Mouse (Mus musculus): Measurements from ENCODE around the gene Med14.

Med14 gene

GRCm38 (mm10) chrX:12761626-12762333 lies at the start of gene Med14:
TSS of gene Med14 (minus strand) at chrX:12762073.
- peak; percentile 87 to 91 for DNase-seq (ENCODE audit: low spot score in 2 of 2)

- no peak for DNase-seq (ENCODE audit: low spot score in 2 of 2)
These were observed 38.7 kb upstream of the Med14 start for GRCm38 (mm10) chrX:12800559-12800958.

GRCm38 (mm10) chrX:12794842-12795241 lies 33.0 kb upstream of the Med14 start:
- DNase-seq (ENCODE audit: low spot score in 2 of 2): peak in 1 of 2 experiments; percentile 36

GRCm38 (mm10) chrX:12791674-12792340 lies 29.9 kb upstream of the Med14 start:
- DNase-seq (ENCODE audit: low spot score in 2 of 2): no peak

- DNase-seq (ENCODE audit: low spot score in 2 of 2): no peak
These were observed 11.4 kb upstream of the Med14 start for GRCm38 (mm10) chrX:12773236-12773635.

GRCm38 (mm10) chrX:12771561-12771960 lies 9.7 kb upstream of the Med14 start:
- no peak for DNase-seq (ENCODE audit: low spot score in 2 of 2)

GRCm38 (mm10) chrX:12768571-12768970 lies 6.7 kb upstream of the Med14 start:
- DNase-seq (ENCODE audit: low spot score in 2 of 2): no peak

GRCm38 (mm10) chrX:12766846-12767564 lies 5.1 kb upstream of the Med14 start:
- no peak for DNase-seq (ENCODE audit: low spot score in 2 of 2)

GRCm38 (mm10) chrX:12763127-12763834 lies 1.4 kb upstream of the Med14 start:
- DNase-seq (ENCODE audit: low spot score in 2 of 2): no peak

GRCm38 (mm10) chrX:12762334-12763126 lies 657 bp upstream of the Med14 start:
- DNase-seq (ENCODE audit: low spot score in 2 of 2): no peak

GRCm38 (mm10) chrX:12761259-12761625 lies 631 bp downstream of the Med14 start:
- no peak for DNase-seq (ENCODE audit: low spot score in 2 of 2)

GRCm38 (mm10) chrX:12760501-12760900 lies 1.4 kb downstream of the Med14 start:
- DNase-seq (ENCODE audit: low spot score in 2 of 2): no peak

- DNase-seq (ENCODE audit: low spot score in 2 of 2): no peak
These were observed 2.2 kb downstream of the Med14 start for GRCm38 (mm10) chrX:12759625-12760024.

GRCm38 (mm10) chrX:12747886-12748285 lies 14.0 kb downstream of the Med14 start:
- DNase-seq (ENCODE audit: low spot score in 2 of 2): no peak

GRCm38 (mm10) chrX:12746729-12747128 lies 15.1 kb downstream of the Med14 start:
- no peak for DNase-seq (ENCODE audit: low spot score in 2 of 2)

GRCm38 (mm10) chrX:12740396-12740795 lies 21.5 kb downstream of the Med14 start:
- DNase-seq (ENCODE audit: low spot score in 2 of 2): peak in 1 of 2 experiments; percentile 30

GRCm38 (mm10) chrX:12716036-12716435 lies 45.8 kb downstream of the Med14 start:
- DNase-seq (ENCODE audit: low spot score in 2 of 2): no peak

GRCm38 (mm10) chrX:12713796-12714195 lies 48.1 kb downstream of the Med14 start:
- peak in 1 of 2 experiments; percentile 1 for DNase-seq (ENCODE audit: low spot score in 2 of 2)

GRCm38 (mm10) chrX:12686910-12687309 lies 75.0 kb downstream of the Med14 start:
- peak in 1 of 2 experiments; percentile 31 for DNase-seq (ENCODE audit: low spot score in 2 of 2)

- no peak for DNase-seq (ENCODE audit: low spot score in 2 of 2)
These were observed 75.8 kb downstream of the Med14 start for GRCm38 (mm10) chrX:12686071-12686470.

GRCm38 (mm10) chrX:12677396-12677795 lies 84.5 kb downstream of the Med14 start:
- peak in 1 of 2 experiments; percentile 67 for DNase-seq (ENCODE audit: low spot score in 2 of 2)
